Mouse (Mus musculus) midbrain, embryonic 15.5 days (tissue): ENCODE data around the gene Olfr202. TPM values are rescaled to one million over a fixed set of nuclear protein-coding genes. Genes with fewer than 3 reads are reported as not detected.
"Not testable (repeated sequence)": the region's sequence is repeated elsewhere in the genome, so short reads cannot be mapped to it uniquely, and the experiment has no call there.

Source experiments
- ATAC-seq: fragments of 200-750 bp; cut with Nextera tagmentation; replicated peaks from 2 replicates; pipeline ENCODE4 v1.8.0; 2017; ENCODE audit warnings: moderate TSS enrichment
- H3K27ac ChIP-seq: fragments of 300-500 bp; sonication (generic); 2 replicates; pipeline ENCODE4 v1.5.1; 2015; ENCODE audit warnings: mild to moderate bottlenecking, inconsistent platforms
- H3K27me3 ChIP-seq: fragments of 300-500 bp; sonication (generic); replicated peaks from 2 replicates; pipeline ENCODE4 v1.6.1; 2015; ENCODE audit warnings: inconsistent platforms
- H3K36me3 ChIP-seq: fragments of 300-500 bp; sonication (generic); replicated peaks from 2 replicates; pipeline ENCODE4 v1.6.1; 2015; ENCODE audit warnings: inconsistent platforms
- H3K4me1 ChIP-seq: fragments of 300-500 bp; sonication (generic); 2 replicates; pipeline ENCODE4 v1.6.1; 2015; ENCODE audit warnings: inconsistent platforms
- H3K4me2 ChIP-seq: fragments of 300-500 bp; sonication (generic); 2 replicates; pipeline ENCODE4 v1.6.1; 2015; ENCODE audit warnings: inconsistent platforms, mild to moderate bottlenecking, moderate library complexity
- H3K4me3 ChIP-seq: fragments of 300-500 bp; sonication (generic); 2 replicates; pipeline ENCODE4 v1.5.1; 2015; ENCODE audit warnings: mild to moderate bottlenecking, inconsistent platforms
- H3K9ac ChIP-seq: fragments of 300-500 bp; sonication (generic); 2 replicates; pipeline ENCODE4 v1.6.1; 2015; ENCODE audit warnings: mild to moderate bottlenecking, inconsistent platforms
- H3K9me3 ChIP-seq: fragments of 300-500 bp; sonication (generic); 2 replicates; pipeline ENCODE4 v1.6.1; 2016; ENCODE audit warnings: inconsistent platforms
- WGBS: fragments of 180-500 bp; shearing (Covaris S2); methylation state at CpG from one replicate; pipeline ENCODE4 v1.1.7; 2015; ENCODE audit warnings: mixed read lengths; 5-methylcytosine and 5-hydroxymethylcytosine counted together
- polyA plus RNA-seq: library from polyadenylated mRNA; unstranded; fragments of >200 nt; fragmentation: Nextera tagmentation; extraction: Ambion mirVana; gene quantifications from 2 replicates; pipeline ENCODE4 v1.2.1, GENCODE M21; 2015

The Olfr202 gene
- not detected in 2 replicates for polyA plus RNA-seq

DNA sequence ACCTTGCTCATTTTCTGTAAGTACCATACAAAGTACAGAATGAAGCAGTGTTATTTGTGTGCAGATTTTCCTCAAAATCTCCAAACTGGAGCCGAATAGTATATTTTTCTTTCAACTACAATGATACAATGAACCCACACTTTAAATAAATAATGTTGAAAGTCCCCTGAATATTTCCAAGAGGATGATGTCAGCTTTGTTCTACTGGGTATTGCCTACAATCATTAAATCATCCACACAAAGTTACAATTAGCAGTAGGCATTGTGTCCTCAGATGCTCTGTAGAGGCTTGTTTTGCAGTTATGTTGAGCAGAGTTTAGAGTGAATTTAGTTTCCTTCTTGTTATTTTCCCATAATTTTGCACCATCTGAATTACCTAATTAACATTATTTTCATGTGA, at the start of gene Olfr202:
Gene Olfr202 (minus strand): TSS at position 101 of the 400 bp plus-strand sequence.
- Histone ChIP-seq H3K36me3 (no peaks in the 10 kb centered on the region), H3K4me3 (no peak within 1 kb of the TSS)

DNA sequence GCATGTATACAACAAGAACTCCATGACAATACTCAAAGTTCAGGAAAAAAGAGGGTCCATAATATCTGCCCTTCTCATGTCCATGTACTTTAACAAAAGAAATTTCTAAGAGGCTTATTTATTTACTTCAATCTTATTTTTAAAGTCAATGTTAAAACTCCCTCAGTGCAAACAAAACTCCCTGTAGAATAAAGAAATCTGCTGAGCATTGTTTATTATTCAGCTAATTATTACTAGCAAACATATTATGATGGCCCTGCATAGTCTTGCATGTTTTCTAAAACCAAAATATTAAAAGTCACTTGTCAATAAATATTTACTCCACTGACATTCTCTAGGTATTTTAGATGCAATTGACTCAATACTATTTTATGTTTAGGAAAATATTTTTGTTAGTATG, 44.4 kb upstream of the Olfr202 start, which contains the start of gene Olfr205:
Gene Olfr205 (minus strand): TSS at position 101 of the 400 bp plus-strand sequence.
- Histone ChIP-seq H3K9me3 (no peaks in the 10 kb centered on the region), H3K36me3 (no peaks in the 10 kb centered on the region), H3K4me2 (no peak within 1 kb of the TSS), H3K27ac (no peak within 1 kb of the TSS), H3K4me1 (no peaks in the 10 kb centered on the region), H3K9ac (no peak within 1 kb of the TSS), H3K4me3 (no peak within 1 kb of the TSS), H3K27me3 (no peaks in the 10 kb centered on the region)
- no peak for ATAC-seq

More for the DNA sequence above, at the start of gene Olfr202:
- Histone ChIP-seq H3K9me3 (no peaks in the 10 kb centered on the region), H3K4me1 (no peaks in the 10 kb centered on the region), H3K27me3 (no peaks in the 10 kb centered on the region), H3K4me2 (no peak within 1 kb of the TSS), H3K27ac (no peak within 1 kb of the TSS), H3K9ac (no peak within 1 kb of the TSS)
- 79% methylated on average over 1 of the region's 1 CpGs for WGBS
- ATAC-seq, result no peak

DNA sequence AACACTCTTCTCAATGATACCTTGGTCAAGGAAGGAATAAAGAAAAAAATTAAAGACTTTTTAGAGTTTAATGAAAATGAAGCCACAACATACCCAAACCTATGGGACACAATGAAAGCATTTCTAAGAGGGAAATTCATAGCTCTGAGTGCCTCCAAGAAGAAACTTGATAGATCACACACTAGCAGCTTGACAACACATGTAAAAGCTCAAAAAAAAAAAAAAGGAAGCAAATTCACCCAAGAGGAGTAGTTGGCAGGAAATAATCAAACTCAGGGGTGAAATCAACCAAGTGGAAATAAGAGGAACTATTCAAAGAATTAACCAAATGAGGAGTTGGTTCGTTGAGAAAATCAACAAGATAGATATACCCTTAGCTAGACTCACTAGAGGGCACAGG, 36.7 kb upstream of the Olfr202 start:
- 70% methylated on average over 1 of the region's 1 CpGs for WGBS
- not testable (repeated sequence) for H3K4me3 ChIP-seq, H3K9ac ChIP-seq, H3K9me3 ChIP-seq, H3K4me1 ChIP-seq, H3K27ac ChIP-seq, H3K4me2 ChIP-seq, H3K27me3 ChIP-seq, ATAC-seq, H3K36me3 ChIP-seq

DNA sequence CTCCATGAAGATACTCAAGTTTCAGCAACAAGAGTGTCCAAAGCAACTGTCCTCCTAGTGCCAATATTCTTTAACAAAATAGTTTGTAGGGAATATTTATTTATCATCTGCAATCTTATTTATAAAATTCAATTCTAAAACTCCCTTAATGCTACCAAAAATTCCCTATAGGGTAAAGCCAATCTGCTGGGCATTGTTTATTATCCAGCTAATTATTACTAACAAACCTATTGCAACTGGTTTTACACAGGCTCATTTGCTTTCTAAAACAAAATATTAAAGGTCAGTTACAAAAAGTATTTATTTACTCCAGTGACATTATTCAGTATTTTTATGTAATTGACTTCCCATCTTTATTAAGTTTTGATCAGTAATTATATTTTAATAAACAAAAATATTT, 31.6 kb upstream of the Olfr202 start, which contains the start of gene Olfr204:
Gene Olfr204 (minus strand): TSS at position 101 of the 400 bp plus-strand sequence.
- no peak within 1 kb of the TSS for H3K9ac ChIP-seq

DNA sequence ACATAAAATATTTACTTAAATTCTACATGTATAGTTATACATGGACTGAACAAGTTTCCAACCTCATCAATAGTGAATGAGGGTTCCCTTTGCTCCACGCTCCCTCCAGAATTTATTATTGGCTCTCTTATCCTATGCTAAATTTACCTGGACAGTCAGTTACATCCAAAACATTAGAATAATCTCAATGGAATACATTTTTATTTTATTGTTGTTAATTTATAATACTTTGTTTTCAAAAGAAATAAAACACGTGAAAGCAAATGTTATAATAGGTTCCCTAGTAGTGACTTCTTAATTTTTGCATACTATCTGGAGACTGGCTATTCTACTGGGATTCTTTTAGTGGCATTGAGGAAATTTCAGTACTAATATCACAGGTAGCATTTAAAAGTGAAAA, 12.0 kb upstream of the Olfr202 start, which contains the start of gene Olfr203:
Gene Olfr203 (plus strand): TSS at position 301 of the 400 bp plus-strand sequence.
- ATAC-seq, result no peak
- H3K9ac ChIP-seq, result no peak within 1 kb of the TSS

More for the DNA sequence above, 31.6 kb upstream of the Olfr202 start, which contains the start of gene Olfr204:
- H3K4me3 ChIP-seq, result no peak within 1 kb of the TSS
- no peak within 1 kb of the TSS for H3K27ac ChIP-seq
- no peaks in the 10 kb centered on the region for H3K9me3 ChIP-seq
- no peaks in the 10 kb centered on the region for H3K36me3 ChIP-seq
- no peak for ATAC-seq
- H3K4me2 ChIP-seq, result no peak within 1 kb of the TSS
- H3K4me1 ChIP-seq, result no peaks in the 10 kb centered on the region
- H3K27me3 ChIP-seq, result no peaks in the 10 kb centered on the region

DNA sequence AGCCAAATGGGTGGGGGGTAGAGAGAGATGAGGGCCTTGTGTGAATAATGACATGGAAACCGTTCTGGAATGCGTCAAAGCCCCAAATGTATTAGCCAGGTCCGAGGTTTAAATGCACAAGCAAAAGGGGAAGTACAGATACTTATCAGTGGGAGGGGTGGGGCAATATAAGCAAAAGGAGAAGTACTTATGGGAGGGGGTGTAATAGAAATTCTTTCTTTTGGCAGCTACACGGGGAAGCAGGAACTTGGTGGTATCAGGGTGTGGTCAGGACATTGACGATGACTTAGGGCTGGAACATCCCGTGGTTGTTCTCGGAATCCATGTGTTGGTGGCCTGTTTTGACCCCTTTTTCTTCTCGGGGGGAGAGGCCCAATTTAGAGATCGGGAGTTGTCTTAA, 983 bp upstream of the Olfr202 start:
- not testable (repeated sequence) for H3K27ac ChIP-seq, H3K4me1 ChIP-seq, H3K36me3 ChIP-seq, H3K4me3 ChIP-seq, H3K27me3 ChIP-seq, ATAC-seq, H3K4me2 ChIP-seq, H3K9ac ChIP-seq, H3K9me3 ChIP-seq
- WGBS, result 86% methylated on average over 9 of the region's 9 CpGs

More for the DNA sequence above, 12.0 kb upstream of the Olfr202 start, which contains the start of gene Olfr203:
- Histone ChIP-seq H3K4me2 (no peak within 1 kb of the TSS), H3K27me3 (no peaks in the 10 kb centered on the region), H3K4me3 (no peak within 1 kb of the TSS), H3K9me3 (no peaks in the 10 kb centered on the region), H3K36me3 (no peaks in the 10 kb centered on the region), H3K4me1 (no peaks in the 10 kb centered on the region), H3K27ac (no peak within 1 kb of the TSS)
- 90% methylated on average over 2 of the region's 2 CpGs for WGBS

DNA sequence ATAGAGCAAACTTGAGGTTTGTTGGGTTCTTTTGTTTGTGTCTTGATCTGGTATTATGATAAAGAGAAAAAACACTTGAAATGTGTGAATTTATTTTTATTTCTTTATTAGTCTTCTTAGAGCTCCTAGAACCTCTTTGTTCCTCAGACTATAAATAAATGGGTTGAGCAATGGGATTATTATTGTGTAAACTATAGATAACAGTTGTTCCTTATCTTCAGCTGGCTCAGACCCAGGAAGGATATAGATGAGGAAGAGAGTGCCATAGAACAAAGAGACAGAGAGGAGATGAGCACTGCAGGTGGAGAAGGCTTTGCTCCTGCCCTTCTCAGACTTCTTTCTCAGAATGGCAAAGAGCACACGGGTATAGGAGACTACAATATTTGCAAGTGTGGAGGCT, 3.1 kb downstream of the Olfr202 start:
- Histone ChIP-seq H3K4me1 (no peaks in the 10 kb centered on the region), H3K36me3 (no peaks in the 10 kb centered on the region), H3K9ac (no peak overlapping the region), H3K27me3 (no peaks in the 10 kb centered on the region), H3K4me2 (no peak overlapping the region), H3K9me3 (no peaks in the 10 kb centered on the region), H3K4me3 (no peak overlapping the region), H3K27ac (no peak overlapping the region)
- 81% methylated on average over 1 of the region's 1 CpGs for WGBS
- ATAC-seq, result no peak

DNA sequence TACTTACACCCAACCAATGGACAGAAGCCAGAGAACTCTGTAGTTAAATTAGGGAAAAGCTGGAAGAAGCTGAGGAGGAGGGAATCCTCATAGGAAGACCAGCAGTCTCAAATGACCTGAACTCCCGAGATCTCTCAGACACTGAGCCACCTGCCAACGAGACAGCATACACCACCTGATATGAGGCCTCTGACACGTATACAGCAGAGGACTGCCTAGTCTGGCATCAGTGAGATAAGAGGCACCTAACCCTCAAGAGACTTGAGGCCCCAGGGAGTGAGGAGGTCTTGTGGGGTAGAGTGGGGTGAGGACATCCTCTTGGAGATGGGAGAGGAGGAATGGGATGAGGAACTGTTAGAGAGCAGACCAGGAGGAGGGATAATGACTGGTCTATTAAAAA, 6.1 kb downstream of the Olfr202 start:
- Histone ChIP-seq H3K4me3 (no peak overlapping the region), H3K9ac (no peak overlapping the region), H3K27ac (no peak overlapping the region), H3K4me2 (no peak overlapping the region), H3K9me3 (no peaks in the 10 kb centered on the region), H3K27me3 (no peaks in the 10 kb centered on the region), H3K4me1 (no peaks in the 10 kb centered on the region), H3K36me3 (no peaks in the 10 kb centered on the region)
- ATAC-seq, result no peak
- WGBS, result 84% methylated on average over 3 of the region's 3 CpGs

DNA sequence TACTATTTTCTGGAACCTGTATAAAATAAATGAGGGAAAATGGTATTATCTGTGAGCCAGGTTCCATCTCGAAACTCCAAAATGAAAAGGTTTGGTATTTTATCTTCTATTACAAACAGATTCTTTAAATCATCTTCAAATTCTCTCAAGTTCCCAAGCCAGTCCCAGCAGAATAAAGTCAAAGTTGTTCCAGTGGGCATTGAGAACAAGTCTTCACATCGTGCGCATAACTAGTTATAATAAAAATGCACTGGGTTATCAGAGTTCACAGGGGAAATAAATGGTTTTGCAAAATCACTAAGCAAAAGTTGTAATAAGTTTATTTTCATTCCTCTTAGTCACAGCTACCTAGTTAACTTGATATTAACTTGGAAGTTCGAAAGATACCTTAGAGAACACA, 14.1 kb downstream of the Olfr202 start, which contains the start of gene Olfr201:
Gene Olfr201 (minus strand): TSS at position 101 of the 400 bp plus-strand sequence.
- H3K4me3 ChIP-seq, H3K36me3 ChIP-seq, H3K4me1 ChIP-seq, H3K9ac ChIP-seq, H3K27ac ChIP-seq, ATAC-seq, H3K27me3 ChIP-seq, H3K9me3 ChIP-seq, H3K4me2 ChIP-seq: not testable (repeated sequence)
- 87% methylated on average over 4 of the region's 4 CpGs for WGBS

DNA sequence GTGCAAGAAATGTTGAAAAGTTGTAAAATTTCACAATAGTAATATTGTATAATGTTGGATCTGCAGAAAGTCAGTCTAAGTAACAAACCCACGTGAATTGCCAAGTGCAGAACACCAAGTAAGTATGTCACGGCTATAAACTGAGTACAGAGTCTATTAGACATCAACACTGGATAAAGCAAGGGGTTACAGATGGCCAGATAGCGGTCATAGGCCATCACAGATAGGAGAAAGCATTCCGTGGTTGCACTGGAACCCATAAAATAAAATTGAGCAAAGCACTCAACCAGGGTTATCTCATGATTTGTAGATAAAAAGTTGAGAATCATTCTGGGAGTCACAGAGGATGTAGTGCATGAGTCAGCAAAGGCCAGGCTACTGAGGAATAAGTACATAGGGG, 17.5 kb downstream of the Olfr202 start:
- not testable (repeated sequence) for H3K9me3 ChIP-seq
- WGBS, result 81% methylated on average over 4 of the region's 4 CpGs

DNA sequence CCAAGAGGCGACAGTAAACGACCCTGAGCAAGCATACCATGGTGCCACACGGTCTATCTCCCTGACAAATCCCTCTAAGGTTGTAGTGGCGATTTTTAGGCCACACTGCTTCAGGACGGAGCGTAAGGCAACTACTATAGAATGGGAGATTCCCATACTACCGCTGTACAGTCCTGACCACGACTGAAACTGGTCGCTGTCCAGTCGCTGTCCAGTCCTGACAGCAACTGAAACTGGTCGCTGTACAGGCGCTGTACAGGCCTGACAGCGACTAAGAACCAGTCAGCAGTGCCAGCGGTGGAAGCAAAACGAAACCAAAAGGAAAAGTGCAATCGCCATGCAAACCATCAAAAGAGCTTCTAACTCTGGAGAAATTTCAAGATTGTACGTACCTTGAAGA, 36.9 kb downstream of the Olfr202 start:
- no peak overlapping the region for H3K4me2 ChIP-seq
- no peak overlapping the region for H3K27ac ChIP-seq
- H3K27me3 ChIP-seq, result no peaks in the 10 kb centered on the region
- H3K4me1 ChIP-seq, result no peaks in the 10 kb centered on the region
- H3K36me3 ChIP-seq, result no peaks in the 10 kb centered on the region
- H3K9ac ChIP-seq, result no peak overlapping the region
- WGBS, result 85% methylated on average over 17 of the region's 17 CpGs
- H3K4me3 ChIP-seq, result no peak overlapping the region
- H3K9me3 ChIP-seq, result no peaks in the 10 kb centered on the region
- ATAC-seq, result no peak

More for the DNA sequence above, 17.5 kb downstream of the Olfr202 start:
- not testable (repeated sequence) for H3K27me3 ChIP-seq, H3K4me3 ChIP-seq, H3K4me1 ChIP-seq, H3K4me2 ChIP-seq, H3K27ac ChIP-seq, H3K36me3 ChIP-seq, H3K9ac ChIP-seq, ATAC-seq
